Mouse (Mus musculus) liver, adult 2 months (tissue): ENCODE results near the gene Ncam1. TPM values are rescaled to one million over a fixed set of nuclear protein-coding genes. Genes with fewer than 3 reads are reported as not detected.

Experiments
- DNase-seq: peaks from one replicate; pipeline ENCODE4 v3.0.0-alpha.2; 2011; ENCODE audit warnings: low read depth, low spot score; ENCODE audit errors: extremely low read depth
- H3K27ac ChIP-seq: fragments of 200-500 bp; replicated peaks from 2 replicates; pipeline ENCODE4 v1.5.1; 2012; ENCODE audit warnings: low read depth, mild to moderate bottlenecking, control low read depth, inconsistent platforms, low read length; ENCODE audit not compliant: insufficient read depth
- H3K27me3 ChIP-seq: fragments of 200-500 bp; 2 replicates; pipeline ENCODE4 v1.6.1; 2012; ENCODE audit warnings: mild to moderate bottlenecking, moderate library complexity, low read length, inconsistent platforms; ENCODE audit not compliant: control insufficient read depth, insufficient read depth
- H3K36me3 ChIP-seq: fragments of 200-500 bp; 2 replicates; pipeline ENCODE4 v1.6.1; 2012; ENCODE audit warnings: low read length, inconsistent platforms; ENCODE audit not compliant: control insufficient read depth, insufficient read depth
- H3K4me1 ChIP-seq: fragments of 200-500 bp; 2 replicates; pipeline ENCODE4 v1.6.1; 2011; ENCODE audit warnings: low read length; ENCODE audit not compliant: control insufficient read depth, insufficient read depth
- H3K4me3 ChIP-seq: fragments of 200-500 bp; 2 replicates; pipeline ENCODE4 v1.5.1; 2011; ENCODE audit warnings: low read depth, mild to moderate bottlenecking, control low read depth, low read length, moderate library complexity; ENCODE audit not compliant: insufficient read depth
- H3K79me2 ChIP-seq: fragments of 200-500 bp; 2 replicates; pipeline ENCODE4 v1.6.1; 2012; ENCODE audit warnings: inconsistent platforms, mild to moderate bottlenecking, low read length, moderate library complexity; ENCODE audit not compliant: control insufficient read depth, insufficient read depth
- H3K9ac ChIP-seq: fragments of 200-500 bp; 2 replicates; pipeline ENCODE4 v1.6.1; 2012; ENCODE audit warnings: low read depth, mild to moderate bottlenecking, control low read depth, inconsistent platforms, low read length
- CTCF ChIP-seq: fragments of 200-500 bp; IDR thresholded peaks from 2 replicates; pipeline ENCODE4 v1.5.1; 2011; ENCODE audit warnings: low read depth, low read length, control low read depth
- POLR2A ChIP-seq: fragments of 200-500 bp; IDR thresholded peaks from 2 replicates; pipeline ENCODE4 v1.6.1; 2011; ENCODE audit warnings: low read length, control low read depth; ENCODE audit not compliant: insufficient read depth; ENCODE audit errors: extremely low read depth
- WGBS: fragments of 180-500 bp; shearing (Covaris S2); methylation state at CpG from one replicate; pipeline ENCODE4 v1.1.7; 2018; 5-methylcytosine and 5-hydroxymethylcytosine counted together
- polyA plus RNA-seq: library from polyadenylated mRNA; depleted of rRNA; stranded (reverse); fragments of >200 nt; gene quantifications from 2 replicates; pipeline ENCODE4 v1.2.3, GENCODE M21; 2012
- total RNA-seq: library from RNA; depleted of rRNA; stranded (reverse); fragments of >200 nt; gene quantifications from 2 replicates; pipeline ENCODE4 v1.2.3, GENCODE M21; 2014

Ncam1 gene
- total and polyA plus RNA-seq, 2 experiments, result 0.07 to 0.18 TPM

DNA sequence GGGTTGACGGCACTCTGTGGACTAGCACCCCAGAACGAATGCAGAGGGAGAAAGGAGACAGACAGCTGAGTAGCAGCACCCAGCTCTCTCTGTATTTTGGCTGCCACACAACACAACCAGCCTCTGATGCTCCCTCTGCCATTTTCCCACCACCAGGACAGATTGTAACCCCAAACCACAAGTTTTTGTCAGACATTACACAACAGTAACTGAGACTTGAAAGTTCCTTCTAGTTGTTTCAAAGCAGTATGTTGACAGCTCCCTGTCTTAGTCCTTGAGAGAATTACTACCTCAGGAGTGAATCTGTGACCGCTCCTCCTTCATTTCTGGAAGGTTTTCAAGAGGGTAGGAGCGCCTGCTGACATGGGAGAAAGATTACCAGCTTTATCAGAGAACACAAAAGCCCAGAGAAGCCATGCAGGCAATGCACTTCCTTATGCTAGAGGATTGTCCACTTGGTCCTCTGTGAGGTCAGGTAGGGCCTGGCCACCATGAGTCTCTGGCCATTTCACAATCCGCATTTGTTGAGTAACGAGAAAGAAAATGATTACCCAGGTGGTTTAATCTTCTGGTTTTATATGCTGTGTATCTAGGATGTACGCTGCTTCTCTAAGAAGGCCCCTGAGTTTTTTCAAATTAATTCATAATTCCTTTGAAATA, 64.2 kb downstream of the Ncam1 start:
- H3K4me1 ChIP-seq, result no peaks in the 10 kb centered on the region
- no peaks in the 10 kb centered on the region for H3K79me2 ChIP-seq
- no peak overlapping the region for H3K27ac ChIP-seq
- no peak for DNase-seq
- WGBS, result 74% methylated on average over 7 of the region's 7 CpGs
- H3K4me3 ChIP-seq, result no peak overlapping the region
- no peaks in the 10 kb centered on the region for H3K27me3 ChIP-seq
- TF ChIP-seq CTCF (no peak), POLR2A (no peak)
- H3K9ac ChIP-seq, result no peak overlapping the region
- no peaks in the 10 kb centered on the region for H3K36me3 ChIP-seq

DNA sequence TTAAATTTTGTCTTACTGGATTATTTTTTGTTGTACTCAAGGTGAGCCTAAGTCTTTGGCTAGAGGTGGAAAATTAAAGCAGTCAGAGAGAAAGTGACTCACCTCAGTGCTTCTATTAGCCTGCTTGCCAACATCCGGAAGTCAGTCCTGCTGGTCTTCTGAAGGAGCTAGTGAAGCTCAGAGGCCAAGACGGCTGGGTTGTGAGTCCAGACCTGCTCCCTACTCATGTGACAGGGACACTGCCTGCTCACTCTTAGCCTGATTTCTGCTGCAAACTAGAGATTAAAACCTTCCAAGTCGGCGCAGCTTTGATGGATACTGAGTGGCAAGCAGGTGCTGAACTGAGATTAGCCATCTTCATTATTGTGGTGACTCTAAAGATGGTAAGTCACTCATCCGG, 65.0 kb downstream of the Ncam1 start:
- no peaks in the 10 kb centered on the region for H3K79me2 ChIP-seq
- WGBS, result 80% methylated on average over 5 of the region's 5 CpGs
- no peak for TF ChIP-seq CTCF
- no peak for TF ChIP-seq POLR2A

DNA sequence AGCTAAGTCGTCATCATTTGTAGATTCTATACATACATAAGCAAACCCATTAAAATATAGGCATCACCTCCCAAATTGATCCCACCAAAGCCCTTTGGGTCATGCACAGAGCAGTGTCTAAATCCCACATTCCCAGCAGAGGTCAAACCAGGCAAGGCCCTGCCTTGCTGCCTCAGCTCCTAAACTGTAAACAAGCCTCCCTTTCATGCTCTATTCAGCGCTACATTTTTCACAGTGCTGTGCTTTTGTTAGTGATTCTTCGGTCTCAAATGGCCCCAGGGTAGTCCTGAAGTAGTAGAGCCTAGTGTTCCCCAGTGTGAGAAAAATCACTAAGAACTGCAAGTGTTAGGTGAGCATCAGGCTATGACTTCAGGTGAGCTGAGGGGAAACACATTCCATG, 69.2 kb downstream of the Ncam1 start:
- DNase-seq, result no peak
- Histone ChIP-seq H3K4me3 (no peak overlapping the region), H3K9ac (no peak overlapping the region), H3K79me2 (no peaks in the 10 kb centered on the region), H3K36me3 (no peaks in the 10 kb centered on the region), H3K27ac (no peak overlapping the region), H3K4me1 (no peaks in the 10 kb centered on the region), H3K27me3 (peaks cover 2% of the 10 kb centered on the region; the same call in 1 of the 2 replicates)
- WGBS, result 64% methylated on average over 3 of the region's 3 CpGs
- TF ChIP-seq CTCF, result no peak

More for the DNA sequence above, 65.0 kb downstream of the Ncam1 start:
- no peaks in the 10 kb centered on the region for H3K4me1 ChIP-seq
- no peaks in the 10 kb centered on the region for H3K36me3 ChIP-seq
- no peak for DNase-seq
- no peak overlapping the region for H3K4me3 ChIP-seq
- H3K9ac ChIP-seq, result no peak overlapping the region
- no peak overlapping the region for H3K27ac ChIP-seq
- peaks cover 2% of the 10 kb centered on the region; the same call in 1 of the 2 replicates for H3K27me3 ChIP-seq

DNA sequence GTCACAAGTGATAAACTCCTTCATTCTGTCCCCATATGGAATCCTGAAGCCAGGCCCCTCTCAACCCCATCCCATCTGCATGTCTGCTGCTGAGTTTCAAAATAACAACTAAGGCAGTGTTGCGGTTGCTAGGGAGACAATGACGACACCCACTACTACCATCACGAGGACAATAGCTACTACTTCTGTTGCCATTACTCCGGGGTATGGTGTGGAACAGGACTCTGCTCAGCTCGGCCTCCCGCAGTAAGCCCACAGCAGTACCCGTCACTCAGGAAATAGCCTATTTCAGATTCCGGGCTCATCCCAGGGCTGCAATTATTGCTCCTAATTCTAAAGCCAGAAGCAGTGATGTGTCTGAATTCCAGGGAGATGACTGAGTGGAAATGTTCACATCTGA, 70.5 kb downstream of the Ncam1 start:
- 80% methylated on average over 8 of the region's 8 CpGs for WGBS
- H3K4me3 ChIP-seq, result no peak overlapping the region
- no peaks in the 10 kb centered on the region for H3K4me1 ChIP-seq
- no peak for TF ChIP-seq POLR2A
- TF ChIP-seq CTCF, result no peak
- H3K36me3 ChIP-seq, result no peaks in the 10 kb centered on the region
- no peaks in the 10 kb centered on the region for H3K79me2 ChIP-seq
- H3K27me3 ChIP-seq, result peaks cover 2% of the 10 kb centered on the region; the same call in 1 of the 2 replicates
- H3K9ac ChIP-seq, result no peak overlapping the region
- DNase-seq, result no peak
- no peak overlapping the region for H3K27ac ChIP-seq

DNA sequence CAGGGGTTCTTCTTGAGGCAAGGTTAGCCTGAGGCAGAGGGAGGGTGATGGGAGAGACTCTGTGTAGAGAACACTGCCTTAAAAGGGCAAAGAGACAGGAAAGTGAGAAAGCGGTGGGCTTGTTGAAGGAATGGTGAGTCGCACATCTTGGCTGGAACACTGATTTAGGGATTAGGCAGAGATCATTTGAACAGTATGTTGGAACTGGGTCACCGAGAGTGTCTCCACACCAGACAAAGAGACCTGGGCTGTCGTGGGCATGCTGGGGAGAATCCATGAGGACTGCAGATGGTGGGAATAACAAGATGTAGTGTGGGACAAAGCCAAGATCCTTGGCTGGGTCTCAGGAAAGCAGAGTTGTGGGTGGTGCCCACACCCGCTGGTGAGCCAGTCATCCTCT, 76.0 kb downstream of the Ncam1 start:
- no peak for TF ChIP-seq POLR2A
- TF ChIP-seq CTCF, result no peak
- Histone ChIP-seq H3K27me3 (0 out of 2 replicates have a peak, but pooled peaks cover 3% of the 10 kb centered on the region), H3K27ac (no peak overlapping the region), H3K4me1 (no peaks in the 10 kb centered on the region), H3K36me3 (no peaks in the 10 kb centered on the region), H3K9ac (no peak overlapping the region), H3K79me2 (no peaks in the 10 kb centered on the region), H3K4me3 (no peak overlapping the region)
- WGBS, result 80% methylated on average over 5 of the region's 5 CpGs
- DNase-seq, result no peak

DNA sequence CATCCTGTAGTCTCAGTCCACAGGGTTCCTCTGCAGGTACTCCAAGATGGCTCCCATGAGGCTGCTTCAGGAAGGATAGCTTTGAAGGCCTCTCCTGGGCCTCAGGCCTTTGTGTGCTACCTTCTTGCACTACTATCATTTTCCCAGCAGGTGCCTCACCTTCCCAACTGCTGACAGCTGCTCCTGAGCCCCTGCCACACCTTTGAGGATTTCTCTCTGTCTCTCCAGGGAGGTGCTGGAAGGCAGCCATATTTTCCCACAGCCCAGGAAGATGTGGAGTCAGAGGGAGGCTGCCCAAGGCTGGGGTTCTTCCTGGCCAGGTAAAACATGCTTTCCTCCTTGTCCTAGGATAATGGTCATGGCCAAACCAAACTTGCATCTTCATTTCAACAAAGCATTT, 83.6 kb downstream of the Ncam1 start:
- no peak overlapping the region for H3K4me3 ChIP-seq
- H3K27me3 ChIP-seq, result no peaks in the 10 kb centered on the region
- no peaks in the 10 kb centered on the region for H3K4me1 ChIP-seq
- TF ChIP-seq POLR2A (no peak), CTCF (no peak)
- H3K79me2 ChIP-seq, result no peaks in the 10 kb centered on the region
- no peak overlapping the region for H3K27ac ChIP-seq
- H3K36me3 ChIP-seq, result no peaks in the 10 kb centered on the region
- DNase-seq, result no peak
- H3K9ac ChIP-seq, result no peak overlapping the region
